Mouse (Mus musculus): ENCODE data around the gene Olfr522.

Olfr522 gene

GRCm38 (mm10) chr7:140164664-140165063 is at the start of gene Olfr522:
TSS of gene Olfr522 (minus strand) at chr7:140164764.
- no peak for DNase-seq (ENCODE audit: low read depth in 2 of 2, low spot score in 2 of 2)

- peak; percentile 33 to 56 for DNase-seq (ENCODE audit: low read depth in 2 of 2, low spot score in 2 of 2)
Observed at GRCm38 (mm10) chr7:140213841-140214240, 49.3 kb upstream of the Olfr522 start.

GRCm38 (mm10) chr7:140208677-140209076 is 44.1 kb upstream of the Olfr522 start:
- DNase-seq (ENCODE audit: low read depth in 2 of 2, low spot score in 2 of 2) = peak in 1 of 2 experiments; percentile 30

GRCm38 (mm10) chr7:140208153-140208552 is 43.6 kb upstream of the Olfr522 start:
- DNase-seq (ENCODE audit: low read depth in 2 of 2, low spot score in 2 of 2) = peak; percentile 20 to 37

- no peak for DNase-seq (ENCODE audit: low read depth in 2 of 2, low spot score in 2 of 2)
Observed at GRCm38 (mm10) chr7:140206904-140207303, 42.3 kb upstream of the Olfr522 start.

GRCm38 (mm10) chr7:140205864-140206263 is 41.3 kb upstream of the Olfr522 start, which contains the start of gene Olfr524:
TSS of gene Olfr524 (minus strand) at chr7:140205964.
- DNase-seq (ENCODE audit: low read depth in 2 of 2, low spot score in 2 of 2) = no peak

GRCm38 (mm10) chr7:140201090-140201489 is 36.5 kb upstream of the Olfr522 start:
- DNase-seq (ENCODE audit: low read depth in 2 of 2, low spot score in 2 of 2) = no peak

GRCm38 (mm10) chr7:140196002-140196401 is 31.4 kb upstream of the Olfr522 start:
- DNase-seq (ENCODE audit: low read depth in 2 of 2, low spot score in 2 of 2) = no peak

- no peak for DNase-seq (ENCODE audit: low read depth in 2 of 2, low spot score in 2 of 2)
Observed at GRCm38 (mm10) chr7:140194031-140194430, 29.5 kb upstream of the Olfr522 start.

- no peak for DNase-seq (ENCODE audit: low read depth in 2 of 2, low spot score in 2 of 2)
Observed at GRCm38 (mm10) chr7:140192851-140193250, 28.3 kb upstream of the Olfr522 start.

- DNase-seq (ENCODE audit: low read depth in 2 of 2, low spot score in 2 of 2) = no peak
Observed at GRCm38 (mm10) chr7:140192445-140192844, 27.9 kb upstream of the Olfr522 start.

- no peak for DNase-seq (ENCODE audit: low read depth in 2 of 2, low spot score in 2 of 2)
Observed at GRCm38 (mm10) chr7:140190435-140190834, 25.9 kb upstream of the Olfr522 start.

GRCm38 (mm10) chr7:140188391-140189328 is 24.1 kb upstream of the Olfr522 start:
- DNase-seq (ENCODE audit: low read depth in 2 of 2, low spot score in 2 of 2) = peak in 1 of 2 experiments; percentile 23

GRCm38 (mm10) chr7:140187721-140188390 is 23.3 kb upstream of the Olfr522 start:
- DNase-seq (ENCODE audit: low read depth in 2 of 2, low spot score in 2 of 2) = no peak

GRCm38 (mm10) chr7:140186646-140187620 is 22.4 kb upstream of the Olfr522 start:
- DNase-seq (ENCODE audit: low read depth in 2 of 2, low spot score in 2 of 2) = peak; percentile 49 to 55

- DNase-seq (ENCODE audit: low read depth in 2 of 2, low spot score in 2 of 2) = no peak
Observed at GRCm38 (mm10) chr7:140184206-140184605, 19.6 kb upstream of the Olfr522 start.

GRCm38 (mm10) chr7:140180692-140181091 is 16.1 kb upstream of the Olfr522 start:
- DNase-seq (ENCODE audit: low read depth in 2 of 2, low spot score in 2 of 2) = no peak

- no peak for DNase-seq (ENCODE audit: low read depth in 2 of 2, low spot score in 2 of 2)
Observed at GRCm38 (mm10) chr7:140179176-140179575, 14.6 kb upstream of the Olfr522 start.

- no peak for DNase-seq (ENCODE audit: low read depth in 2 of 2, low spot score in 2 of 2)
Observed at GRCm38 (mm10) chr7:140172936-140173335, 8.4 kb upstream of the Olfr522 start, which contains the start of gene Olfr523. TSS of gene Olfr523 (plus strand) at chr7:140173217.

- DNase-seq (ENCODE audit: low read depth in 2 of 2, low spot score in 2 of 2) = no peak
Observed at GRCm38 (mm10) chr7:140170863-140171262, 6.3 kb upstream of the Olfr522 start.

- no peak for DNase-seq (ENCODE audit: low read depth in 2 of 2, low spot score in 2 of 2)
Observed at GRCm38 (mm10) chr7:140169386-140169785, 4.8 kb upstream of the Olfr522 start.
